Mouse (Mus musculus) forebrain, embryonic 16.5 days (tissue): Measurements from ENCODE around the gene Ctnnb1. TPM values are rescaled to one million over a fixed set of nuclear protein-coding genes. Genes with fewer than 3 reads are reported as not detected.
A peak's percentile ranks its signal among the peaks of the same experiment; 100 is the strongest.

Experiments used
- ATAC-seq: fragments of 200-750 bp; cut with Nextera tagmentation; 2 replicates; pipeline ENCODE4 v1.8.0; 2017; ENCODE audit warnings: mild to moderate bottlenecking, moderate library complexity
- H3K27ac ChIP-seq: fragments of 300-500 bp; sonication (generic); 2 replicates; pipeline ENCODE4 v1.5.1; 2014; ENCODE audit warnings: low read length, control low read depth
- H3K27me3 ChIP-seq: fragments of 300-500 bp; sonication (generic); replicated peaks from 2 replicates; pipeline ENCODE4 v1.6.1; 2014; ENCODE audit warnings: low read length; ENCODE audit not compliant: control insufficient read depth, insufficient read depth
- H3K36me3 ChIP-seq: fragments of 300-500 bp; sonication (generic); 2 replicates; pipeline ENCODE4 v1.6.1; 2014; ENCODE audit not compliant: control insufficient read depth, insufficient read depth
- H3K4me1 ChIP-seq: fragments of 300-500 bp; sonication (generic); replicated peaks from 2 replicates; pipeline ENCODE4 v1.6.1; 2014; ENCODE audit warnings: low read length; ENCODE audit not compliant: control insufficient read depth, insufficient read depth
- H3K4me2 ChIP-seq: fragments of 300-500 bp; sonication (generic); 2 replicates; pipeline ENCODE4 v1.6.1; 2014; ENCODE audit warnings: mild to moderate bottlenecking, low read length, control low read depth
- H3K4me3 ChIP-seq: fragments of 300-500 bp; sonication (generic); replicated peaks from 2 replicates; pipeline ENCODE4 v1.5.1; 2014; ENCODE audit warnings: mild to moderate bottlenecking, low read length, control low read depth
- H3K9ac ChIP-seq: fragments of 300-500 bp; sonication (generic); replicated peaks from 2 replicates; pipeline ENCODE4 v1.6.1; 2014; ENCODE audit warnings: low read depth, low read length, control low read depth
- H3K9me3 ChIP-seq: fragments of 300-500 bp; sonication (generic); 2 replicates; pipeline ENCODE4 v1.6.1; 2016; ENCODE audit warnings: low read length; ENCODE audit not compliant: control insufficient read depth
- WGBS: fragments of 180-500 bp; shearing (Covaris S2); extraction: QIAGEN DNeasy Blood & Tissue Kit; methylation state at CpG from one replicate; pipeline ENCODE4 v1.1.7; 2014; 5-methylcytosine and 5-hydroxymethylcytosine counted together
- polyA plus RNA-seq: library from polyadenylated mRNA; unstranded; fragments of >200 nt; fragmentation: Nextera tagmentation; extraction: Ambion mirVana; gene quantifications from 2 replicates; pipeline ENCODE4 v1.2.1, GENCODE M21; 2015

The Ctnnb1 gene
- 611 and 637 TPM in 2 replicates for polyA plus RNA-seq

DNA sequence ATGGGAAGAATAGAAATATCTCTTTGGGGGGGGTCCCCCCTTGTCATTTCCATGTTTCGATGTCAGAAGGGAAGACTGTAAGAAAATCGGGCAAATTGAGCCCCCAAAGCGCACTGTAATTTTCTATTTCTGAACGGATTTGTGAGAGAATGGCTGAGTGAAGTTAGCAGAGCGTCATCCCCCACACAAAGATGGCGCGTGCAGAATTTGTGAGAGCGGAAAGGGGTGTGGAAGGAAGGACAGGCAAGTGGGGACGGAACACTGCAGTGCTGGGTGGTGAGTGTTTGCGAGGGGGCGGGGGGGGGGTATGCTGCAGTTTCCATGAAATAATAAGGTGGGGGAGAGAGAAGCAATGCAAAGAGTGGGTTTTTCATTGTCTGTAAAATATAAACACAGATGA is at the start of gene Ctnnb1:
TSS of gene Ctnnb1 (plus strand) at position 136 of the 400 bp plus-strand sequence.
- Histone ChIP-seq H3K4me1 (peaks cover 9% of the 10 kb centered on the region), H3K4me3 (peak within 1 kb of the TSS; percentile 11; the same call in 1 of the 2 replicates), H3K9ac (no peak within 1 kb of the TSS; the same call in 1 of the 2 replicates), H3K36me3 (no peaks in the 10 kb centered on the region), H3K9me3 (no peaks in the 10 kb centered on the region), H3K4me2 (peak within 1 kb of the TSS; percentile 30), H3K27me3 (no peaks in the 10 kb centered on the region), H3K27ac (peak within 1 kb of the TSS; percentile 21; the same call in 1 of the 2 replicates)
- no peak for ATAC-seq
- 36% methylated on average over 11 of the region's 11 CpGs for WGBS

- 85% methylated on average over 9 of the region's 9 CpGs for WGBS
These were observed 48.7 kb upstream of the Ctnnb1 start for GRCm38 (mm10) chr9:120880286-120880685.

DNA sequence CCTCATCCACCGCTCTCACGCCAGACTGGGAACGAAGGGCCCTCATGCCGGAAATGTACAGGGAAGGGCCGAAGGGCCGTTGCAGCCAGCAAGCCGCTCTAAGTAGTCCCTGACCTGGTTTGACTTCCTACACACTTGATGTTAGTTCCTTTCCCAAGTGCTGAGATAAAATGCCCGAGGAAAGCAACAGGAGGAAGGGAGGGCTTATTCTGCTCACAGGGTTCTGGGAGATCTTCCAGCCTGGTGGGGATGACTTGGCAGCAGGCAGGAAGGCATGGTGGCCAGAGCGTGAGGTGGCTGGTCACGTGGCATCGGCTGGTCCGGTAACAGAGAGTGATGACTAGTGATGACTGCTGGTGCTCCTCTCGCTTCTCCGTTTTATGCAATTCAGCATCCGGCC is 47.9 kb upstream of the Ctnnb1 start:
- H3K36me3 ChIP-seq, result no peaks in the 10 kb centered on the region
- no peak for ATAC-seq
- 94% methylated on average over 15 of the region's 15 CpGs for WGBS
- no peak overlapping the region for H3K4me2 ChIP-seq
- H3K4me3 ChIP-seq, result no peak overlapping the region
- H3K4me1 ChIP-seq, result peaks cover 13% of the 10 kb centered on the region
- H3K9me3 ChIP-seq, result no peaks in the 10 kb centered on the region
- no peaks in the 10 kb centered on the region for H3K27me3 ChIP-seq
- no peak overlapping the region for H3K9ac ChIP-seq
- H3K27ac ChIP-seq, result no peak overlapping the region

More at GRCm38 (mm10) chr9:120880286-120880685, 48.7 kb upstream of the Ctnnb1 start:
- H3K4me1 ChIP-seq, result peaks cover 12% of the 10 kb centered on the region
- no peak overlapping the region for H3K9ac ChIP-seq
- no peak overlapping the region for H3K27ac ChIP-seq
- H3K36me3 ChIP-seq, result no peaks in the 10 kb centered on the region
- no peaks in the 10 kb centered on the region for H3K9me3 ChIP-seq
- no peaks in the 10 kb centered on the region for H3K27me3 ChIP-seq
- H3K4me3 ChIP-seq, result no peak overlapping the region
- no peak for ATAC-seq
- no peak overlapping the region for H3K4me2 ChIP-seq

DNA sequence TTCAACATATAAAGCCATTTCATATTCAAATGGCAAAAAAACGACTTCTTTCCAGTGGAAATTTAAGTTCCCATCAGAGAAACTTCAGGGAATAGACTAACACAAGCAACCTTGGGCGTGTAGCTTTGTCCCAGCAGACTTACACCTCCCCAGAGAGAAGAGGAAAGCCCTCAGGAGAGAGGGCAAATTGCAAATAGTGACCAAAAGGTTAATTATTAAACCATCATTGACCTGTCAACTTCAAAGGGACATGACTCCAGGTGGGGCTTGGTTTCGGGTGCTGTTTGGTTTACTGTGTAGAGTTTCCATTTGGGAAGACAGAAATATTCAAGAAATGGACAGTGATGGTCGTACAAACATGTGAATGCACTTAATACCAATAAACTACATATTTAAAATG is 47.2 kb upstream of the Ctnnb1 start:
- WGBS, result 83% methylated on average over 4 of the region's 4 CpGs
- Histone ChIP-seq H3K9ac (no peak overlapping the region), H3K36me3 (no peaks in the 10 kb centered on the region), H3K27me3 (no peaks in the 10 kb centered on the region), H3K4me1 (peaks cover 13% of the 10 kb centered on the region), H3K4me2 (no peak overlapping the region), H3K9me3 (no peaks in the 10 kb centered on the region), H3K4me3 (no peak overlapping the region), H3K27ac (no peak overlapping the region)
- ATAC-seq, result no peak

GRCm38 (mm10) chr9:120884726-120885125 is 44.3 kb upstream of the Ctnnb1 start:
- Histone ChIP-seq H3K9ac (no peak overlapping the region), H3K4me2 (no peak overlapping the region), H3K4me1 (peaks cover 13% of the 10 kb centered on the region), H3K27ac (peak overlapping the region; percentile 67), H3K4me3 (no peak overlapping the region), H3K27me3 (no peaks in the 10 kb centered on the region), H3K9me3 (no peaks in the 10 kb centered on the region), H3K36me3 (no peaks in the 10 kb centered on the region)
- WGBS, result 39% methylated on average over 10 of the region's 10 CpGs
- ATAC-seq, result peak; percentile 77

DNA sequence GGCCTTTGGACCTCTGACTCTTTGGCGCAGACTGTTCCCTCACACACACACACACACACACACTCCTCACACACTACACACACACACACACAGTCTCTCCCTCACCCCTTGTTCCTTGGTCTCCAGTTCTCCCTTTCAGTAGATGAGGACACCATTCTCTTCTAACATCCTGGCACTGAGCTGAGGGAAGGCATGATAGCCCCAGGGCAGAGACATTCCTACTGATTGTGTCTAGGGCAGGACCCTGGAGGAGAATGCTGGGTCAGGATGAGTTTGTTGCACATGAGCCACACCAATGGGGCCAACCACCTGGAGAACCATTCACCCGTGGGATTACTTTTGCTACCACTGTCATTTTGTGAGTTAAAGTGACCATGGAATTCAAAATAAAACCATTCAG is 41.4 kb upstream of the Ctnnb1 start:
- no peak overlapping the region for H3K27ac ChIP-seq
- no peak overlapping the region for H3K4me3 ChIP-seq
- H3K9me3 ChIP-seq, result 0 out of 2 replicates have a peak, but pooled peaks cover 3% of the 10 kb centered on the region
- no peaks in the 10 kb centered on the region for H3K27me3 ChIP-seq
- no peak for ATAC-seq
- no peak overlapping the region for H3K9ac ChIP-seq
- no peak overlapping the region for H3K4me2 ChIP-seq
- 83% methylated on average over 2 of the region's 2 CpGs for WGBS
- H3K36me3 ChIP-seq, result no peaks in the 10 kb centered on the region
- H3K4me1 ChIP-seq, result peaks cover 13% of the 10 kb centered on the region

GRCm38 (mm10) chr9:120893435-120893834 is 35.6 kb upstream of the Ctnnb1 start:
- H3K36me3 ChIP-seq, result no peaks in the 10 kb centered on the region
- H3K4me1 ChIP-seq, result no peaks in the 10 kb centered on the region
- no peak for ATAC-seq
- H3K4me2 ChIP-seq, result no peak overlapping the region
- H3K9ac ChIP-seq, result no peak overlapping the region
- WGBS, result 93% methylated on average over 11 of the region's 11 CpGs
- H3K27me3 ChIP-seq, result no peaks in the 10 kb centered on the region
- H3K4me3 ChIP-seq, result no peak overlapping the region
- no peak overlapping the region for H3K27ac ChIP-seq
- 0 out of 2 replicates have a peak, but pooled peaks cover 3% of the 10 kb centered on the region for H3K9me3 ChIP-seq

- WGBS, result 60% methylated on average over 10 of the region's 10 CpGs
These were observed 35.0 kb upstream of the Ctnnb1 start for GRCm38 (mm10) chr9:120893971-120894370.

DNA sequence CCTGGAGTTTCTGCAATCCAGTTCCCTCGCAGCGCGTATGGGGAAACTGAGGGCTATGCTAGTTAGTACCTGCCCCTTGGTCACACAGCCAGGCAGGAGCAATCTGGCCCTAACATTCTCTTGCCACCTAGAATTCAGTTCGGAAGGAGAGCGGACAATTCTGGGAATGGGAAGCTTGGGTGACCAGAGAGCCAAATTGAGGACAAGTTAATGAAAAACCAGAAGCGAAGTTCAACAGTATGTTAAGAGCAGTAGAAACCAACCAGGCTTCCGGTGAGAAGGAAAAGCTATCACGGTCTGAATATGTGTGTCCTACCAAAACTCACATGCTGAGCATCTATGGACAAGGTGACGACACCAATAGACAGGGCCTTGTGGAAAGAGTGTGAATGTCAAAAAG is 34.6 kb upstream of the Ctnnb1 start:
- no peak overlapping the region for H3K27ac ChIP-seq
- no peak for ATAC-seq
- H3K36me3 ChIP-seq, result no peaks in the 10 kb centered on the region
- WGBS, result 97% methylated on average over 9 of the region's 9 CpGs
- H3K4me2 ChIP-seq, result no peak overlapping the region
- H3K4me1 ChIP-seq, result no peaks in the 10 kb centered on the region
- no peak overlapping the region for H3K4me3 ChIP-seq
- H3K9me3 ChIP-seq, result 0 out of 2 replicates have a peak, but pooled peaks cover 3% of the 10 kb centered on the region
- no peak overlapping the region for H3K9ac ChIP-seq
- H3K27me3 ChIP-seq, result no peaks in the 10 kb centered on the region

More at GRCm38 (mm10) chr9:120893971-120894370, 35.0 kb upstream of the Ctnnb1 start:
- Histone ChIP-seq H3K4me2 (no peak overlapping the region), H3K4me3 (no peak overlapping the region), H3K36me3 (no peaks in the 10 kb centered on the region), H3K9me3 (0 out of 2 replicates have a peak, but pooled peaks cover 3% of the 10 kb centered on the region), H3K9ac (no peak overlapping the region), H3K4me1 (no peaks in the 10 kb centered on the region), H3K27ac (no peak overlapping the region), H3K27me3 (no peaks in the 10 kb centered on the region)
- no peak for ATAC-seq

- H3K4me2 ChIP-seq, result no peak overlapping the region
- H3K36me3 ChIP-seq, result no peaks in the 10 kb centered on the region
- 53% methylated on average over 5 of the region's 5 CpGs for WGBS
- 0 out of 2 replicates have a peak, but pooled peaks cover 3% of the 10 kb centered on the region for H3K9me3 ChIP-seq
- H3K9ac ChIP-seq, result no peak overlapping the region
- no peak overlapping the region for H3K27ac ChIP-seq
- no peak overlapping the region for H3K4me3 ChIP-seq
- ATAC-seq, result no peak
- no peaks in the 10 kb centered on the region for H3K27me3 ChIP-seq
- no peaks in the 10 kb centered on the region for H3K4me1 ChIP-seq
These were observed 32.5 kb upstream of the Ctnnb1 start for GRCm38 (mm10) chr9:120896502-120896901.
